ENCODE assay signal across 16 mouse cellular contexts in genomic region chr7:98869070-98869469, GRCm38 (mm10). TPM values are rescaled to one million over a fixed set of nuclear protein-coding genes. Genes with fewer than 3 reads are reported as not detected.
DNase-seq lines count a peak whose midpoint lies in the region; ATAC-seq and TF ChIP-seq lines count a peak whose summit lies in the region.
"Had no signal": no experiment of that assay in that cellular context is flagged by ENCODE, and none has a peak within 500 bp of the region (broad histone marks: within the 10 kb centered on the region; RNA-seq: fewer than 3 reads in every experiment).

No protein-coding gene starts in this region.

- peaks cover 2% of the 10 kb centered on the region; the same call in 1 of the 2 replicates for H3K27me3 ChIP-seq in liver, postnatal 0 days (ENCODE audit: insufficient read depth, low read length)
- no peaks in the 10 kb centered on the region for H3K27me3 ChIP-seq in liver, embryonic 11.5 days (replicated peaks; ENCODE audit: control insufficient read depth, insufficient read depth, low read length)

- peak; percentile 53 for TF ChIP-seq CTCF in liver, postnatal 0 days (IDR thresholded peaks at IDR 0.05; ENCODE audit: low read depth)

- no peak for TF ChIP-seq EP300 in liver, postnatal 0 days (IDR thresholded peaks at IDR 0.05; ENCODE audit: low read depth)

- H3K4me2 ChIP-seq in liver, postnatal 0 days (ENCODE audit: low read depth, low read length): no peak overlapping the region
- no peak overlapping the region for H3K4me2 ChIP-seq in liver, embryonic 11.5 days
- H3K4me2 ChIP-seq: embryonic facial prominence, embryonic 13.5 days; kidney, embryonic 15.5 days; limb, embryonic 15.5 days; midbrain, embryonic 11.5 days had no signal

- H3K36me3 ChIP-seq in liver, postnatal 0 days (replicated peaks; ENCODE audit: insufficient read depth, low read length): no peaks in the 10 kb centered on the region
- no peaks in the 10 kb centered on the region for H3K36me3 ChIP-seq in liver, embryonic 11.5 days (ENCODE audit: control insufficient read depth, insufficient read depth, low read length)
- H3K36me3 ChIP-seq: embryonic facial prominence, embryonic 13.5 days; kidney, embryonic 15.5 days; limb, embryonic 15.5 days had no signal

- no peak overlapping the region for H3K4me3 ChIP-seq in liver, postnatal 0 days (ENCODE audit: low read depth, low read length)
- no peak overlapping the region for H3K4me3 ChIP-seq in liver, embryonic 11.5 days (ENCODE audit: low read depth, low read length)
- H3K4me3 ChIP-seq: embryonic facial prominence, embryonic 13.5 days; kidney, embryonic 15.5 days; limb, embryonic 15.5 days had no signal

- ATAC-seq in CD4-positive, CD25-positive, alpha-beta regulatory T cell, adult 4 months: no peak
- no peak for ATAC-seq in liver, postnatal 0 days
- ATAC-seq in liver, embryonic 11.5 days (replicated peaks; ENCODE audit: low FRiP score): no peak
- ATAC-seq in megakaryocyte progenitor cell, adult 5-6 weeks (replicated peaks; ENCODE audit: poor library complexity): peak; percentile 89

- peak; percentile 8 for DNase-seq in CD4-positive, CD25-positive, alpha-beta regulatory T cell, adult 2 months (ENCODE audit: low read depth, low spot score)
- peak; percentile 40 for DNase-seq in liver, postnatal 0 days
- DNase-seq in liver, embryonic 11.5 days (ENCODE audit: low spot score): no peak
- DNase-seq in NIH3T3 (ENCODE audit: low read depth): peak; percentile 16
- DNase-seq in left cerebral cortex, adult 8-10 months (ENCODE audit: low spot score in 2 of 2): no peak
- DNase-seq in T-cell, adult 2 months (ENCODE audit: low spot score): no peak
- DNase-seq: cerebellum, adult 11 months; cerebellum, postnatal 36 days; lung, postnatal 14 days; right cerebral cortex, adult 18-20 months had no signal

- H3K4me1 ChIP-seq in liver, postnatal 0 days (ENCODE audit: insufficient read depth): no peaks in the 10 kb centered on the region
- H3K4me1 ChIP-seq in liver, embryonic 11.5 days (replicated peaks; ENCODE audit: control insufficient read depth, insufficient read depth, low read length): peaks cover 14% of the 10 kb centered on the region

- no peak overlapping the region for H3K9ac ChIP-seq in liver, postnatal 0 days (replicated peaks)
- H3K9ac ChIP-seq in liver, embryonic 11.5 days (ENCODE audit: low read depth, low read length): no peak overlapping the region
- H3K9ac ChIP-seq: embryonic facial prominence, embryonic 13.5 days; kidney, embryonic 15.5 days; limb, embryonic 15.5 days had no signal

- H3K9me3 ChIP-seq in liver, postnatal 0 days (ENCODE audit: low read length): no peaks in the 10 kb centered on the region
- H3K9me3 ChIP-seq in liver, embryonic 11.5 days (ENCODE audit: control insufficient read depth, low read length): no peaks in the 10 kb centered on the region
- H3K9me3 ChIP-seq: embryonic facial prominence, embryonic 13.5 days; kidney, embryonic 15.5 days; limb, embryonic 15.5 days had no signal

- WGBS in liver, postnatal 0 days (ENCODE audit: insufficient replicate concordance): 56% methylated on average over 3 of the region's 3 CpGs
- 48% methylated on average over 3 of the region's 3 CpGs for WGBS in liver, embryonic 11.5 days

- H3K27ac ChIP-seq in liver, postnatal 0 days (ENCODE audit: low read depth): no peak overlapping the region
- H3K27ac ChIP-seq in liver, embryonic 11.5 days (ENCODE audit: low read depth, low read length): no peak overlapping the region
- H3K27ac ChIP-seq: embryonic facial prominence, embryonic 13.5 days; kidney, embryonic 15.5 days; limb, embryonic 15.5 days had no signal

RNA-seq across cellular contexts. Expression of gene Wnt11, which starts 34.2 kb away (rescaled TPM):
- not detected for polyA plus RNA-seq in CD4-positive, CD25-positive, alpha-beta regulatory T cell, adult 4 months (2017; shearing (Covaris generic))
- polyA plus RNA-seq in liver, postnatal 0 days (2015; fragmentation: Nextera tagmentation; extraction: Ambion mirVana): 0.12 and 0.40 TPM in 2 replicates
- 7.5 and 8.0 TPM in 2 replicates for polyA plus RNA-seq in liver, embryonic 11.5 days (2014; fragmentation: Nextera tagmentation; extraction: Ambion mirVana)
- total RNA-seq in megakaryocyte progenitor cell, adult 5-6 weeks (2015): not detected in 2 replicates
- not detected in 2 replicates for total RNA-seq in megakaryocyte progenitor cell, adult 5-6 weeks (2017)
- under 1 TPM in 3 of 4 experiments, not detected in 1; 0.30 to 0.91 (median 0.52) TPM for total RNA-seq in left cerebral cortex, adult 8-10 months (2022)

Comparison
In these comparisons a context has a peak if more than half of its experiments do, and no peak if none do; other contexts are left out.
1. DNase-seq: peak in CD4-positive, CD25-positive, alpha-beta regulatory T cell, adult 2 months (single experiment), liver, postnatal 0 days (single experiment) and NIH3T3 (single experiment); none in liver, embryonic 11.5 days (single experiment), left cerebral cortex, adult 8-10 months (0 of 2) and T-cell, adult 2 months (single experiment).